Mouse (Mus musculus) neural tube, embryonic 12.5 days (tissue): ENCODE measurements around the gene Dock9. TPM values are rescaled to one million over a fixed set of nuclear protein-coding genes. Genes with fewer than 3 reads are reported as not detected.

Source experiments
- ATAC-seq: fragments of 200-750 bp; cut with Nextera tagmentation; 2 replicates; pipeline ENCODE4 v1.8.0; 2017; ENCODE audit warnings: low read depth, mild to moderate bottlenecking, moderate TSS enrichment, moderate library complexity; ENCODE audit not compliant: low FRiP score
- H3K27ac ChIP-seq: fragments of 300-500 bp; sonication (generic); 2 replicates; pipeline ENCODE4 v1.5.1; 2016
- H3K27me3 ChIP-seq: fragments of 300-500 bp; sonication (generic); replicated peaks from 2 replicates; pipeline ENCODE4 v1.6.1; 2016; ENCODE audit warnings: mild to moderate bottlenecking
- H3K36me3 ChIP-seq: fragments of 300-500 bp; sonication (generic); 2 replicates; pipeline ENCODE4 v1.6.1; 2016; ENCODE audit warnings: mild to moderate bottlenecking
- H3K4me1 ChIP-seq: fragments of 300-500 bp; sonication (generic); 2 replicates; pipeline ENCODE4 v1.6.1; 2016
- H3K4me2 ChIP-seq: fragments of 300-500 bp; sonication (generic); replicated peaks from 2 replicates; pipeline ENCODE4 v1.6.1; 2016; ENCODE audit warnings: mild to moderate bottlenecking
- H3K4me3 ChIP-seq: fragments of 300-500 bp; sonication (generic); 2 replicates; pipeline ENCODE4 v1.5.1; 2016
- H3K9ac ChIP-seq: fragments of 300-500 bp; sonication (generic); 2 replicates; pipeline ENCODE4 v1.6.1; 2016; ENCODE audit warnings: mild to moderate bottlenecking
- H3K9me3 ChIP-seq: fragments of 300-500 bp; sonication (generic); 2 replicates; pipeline ENCODE4 v1.6.1; 2016; ENCODE audit warnings: mild to moderate bottlenecking
- WGBS: fragments of 180-500 bp; shearing (Covaris S2); methylation state at CpG from one replicate; pipeline ENCODE4 v1.1.7; 2016; 5-methylcytosine and 5-hydroxymethylcytosine counted together
- polyA plus RNA-seq: library from polyadenylated mRNA; unstranded; fragments of >200 nt; fragmentation: Nextera tagmentation; extraction: Ambion mirVana; gene quantifications from 2 replicates; pipeline ENCODE4 v1.2.1, GENCODE M21; 2016

Gene Dock9
- polyA plus RNA-seq, 1 experiment from 2014 or later = 4.6 TPM

GRCm38 (mm10) chr14:121615431-121615830, 182.2 kb downstream of the Dock9 start:
- H3K9ac ChIP-seq = no peak overlapping the region
- no peak overlapping the region for H3K4me2 ChIP-seq
- no peak for ATAC-seq
- H3K9me3 ChIP-seq = no peaks in the 10 kb centered on the region
- no peak overlapping the region for H3K4me3 ChIP-seq
- H3K36me3 ChIP-seq = no peaks in the 10 kb centered on the region
- WGBS = 86% methylated on average over 10 of the region's 10 CpGs
- no peak overlapping the region for H3K27ac ChIP-seq
- no peaks in the 10 kb centered on the region for H3K4me1 ChIP-seq
- no peaks in the 10 kb centered on the region for H3K27me3 ChIP-seq

GRCm38 (mm10) chr14:121614461-121615170, 183.0 kb downstream of the Dock9 start:
- ATAC-seq = no peak

GRCm38 (mm10) chr14:121613490-121613889, 184.1 kb downstream of the Dock9 start:
- 76% methylated on average over 3 of the region's 3 CpGs for WGBS
- Histone ChIP-seq H3K9ac (no peak overlapping the region), H3K27me3 (no peaks in the 10 kb centered on the region), H3K36me3 (no peaks in the 10 kb centered on the region), H3K4me1 (no peaks in the 10 kb centered on the region), H3K4me3 (no peak overlapping the region), H3K4me2 (no peak overlapping the region), H3K9me3 (no peaks in the 10 kb centered on the region), H3K27ac (no peak overlapping the region)
- no peak for ATAC-seq

More at GRCm38 (mm10) chr14:121614461-121615170, 183.0 kb downstream of the Dock9 start:
- Histone ChIP-seq H3K27me3 (no peaks in the 10 kb centered on the region), H3K36me3 (no peaks in the 10 kb centered on the region), H3K4me1 (no peaks in the 10 kb centered on the region), H3K4me3 (no peak overlapping the region), H3K27ac (no peak overlapping the region), H3K9me3 (no peaks in the 10 kb centered on the region), H3K4me2 (no peak overlapping the region), H3K9ac (no peak overlapping the region)
- WGBS = 87% methylated on average over 6 of the region's 6 CpGs

- Histone ChIP-seq H3K4me2 (no peak overlapping the region), H3K27ac (no peak overlapping the region), H3K4me3 (no peak overlapping the region), H3K4me1 (no peaks in the 10 kb centered on the region), H3K9me3 (no peaks in the 10 kb centered on the region), H3K36me3 (no peaks in the 10 kb centered on the region), H3K9ac (no peak overlapping the region), H3K27me3 (no peaks in the 10 kb centered on the region)
- no peak for ATAC-seq
- WGBS = 93% methylated on average over 4 of the region's 4 CpGs
Observed at GRCm38 (mm10) chr14:121612926-121613325, 184.7 kb downstream of the Dock9 start.

- Histone ChIP-seq H3K4me3 (no peak overlapping the region), H3K27me3 (no peaks in the 10 kb centered on the region), H3K4me2 (no peak overlapping the region), H3K9me3 (no peaks in the 10 kb centered on the region), H3K4me1 (no peaks in the 10 kb centered on the region), H3K27ac (no peak overlapping the region), H3K36me3 (no peaks in the 10 kb centered on the region), H3K9ac (no peak overlapping the region)
- ATAC-seq = no peak
- 75% methylated on average over 4 of the region's 4 CpGs for WGBS
Observed at GRCm38 (mm10) chr14:121611533-121611932, 186.1 kb downstream of the Dock9 start.

GRCm38 (mm10) chr14:121611098-121611497, 186.5 kb downstream of the Dock9 start:
- no peaks in the 10 kb centered on the region for H3K4me1 ChIP-seq
- no peaks in the 10 kb centered on the region for H3K27me3 ChIP-seq
- no peak overlapping the region for H3K27ac ChIP-seq
- H3K4me3 ChIP-seq = no peak overlapping the region
- no peaks in the 10 kb centered on the region for H3K9me3 ChIP-seq
- no peak for ATAC-seq
- 89% methylated on average over 4 of the region's 4 CpGs for WGBS
- no peaks in the 10 kb centered on the region for H3K36me3 ChIP-seq
- no peak overlapping the region for H3K4me2 ChIP-seq
- H3K9ac ChIP-seq = no peak overlapping the region

GRCm38 (mm10) chr14:121608522-121608921, 189.1 kb downstream of the Dock9 start:
- Histone ChIP-seq H3K4me2 (no peak overlapping the region), H3K9me3 (no peaks in the 10 kb centered on the region), H3K4me3 (no peak overlapping the region), H3K36me3 (no peaks in the 10 kb centered on the region), H3K27me3 (no peaks in the 10 kb centered on the region), H3K9ac (no peak overlapping the region), H3K4me1 (no peaks in the 10 kb centered on the region), H3K27ac (no peak overlapping the region)
- no peak for ATAC-seq
- WGBS = 16% methylated on average over 5 of the region's 5 CpGs

- Histone ChIP-seq H3K9me3 (no peaks in the 10 kb centered on the region), H3K9ac (no peak overlapping the region), H3K4me3 (no peak overlapping the region), H3K27me3 (no peaks in the 10 kb centered on the region), H3K4me1 (no peaks in the 10 kb centered on the region), H3K36me3 (no peaks in the 10 kb centered on the region), H3K27ac (no peak overlapping the region), H3K4me2 (no peak overlapping the region)
- 91% methylated on average over 7 of the region's 7 CpGs for WGBS
- no peak for ATAC-seq
Observed at GRCm38 (mm10) chr14:121606433-121606832, 191.2 kb downstream of the Dock9 start.

- Histone ChIP-seq H3K27ac (no peak overlapping the region), H3K27me3 (no peaks in the 10 kb centered on the region), H3K9me3 (no peaks in the 10 kb centered on the region), H3K9ac (no peak overlapping the region), H3K36me3 (no peaks in the 10 kb centered on the region), H3K4me1 (no peaks in the 10 kb centered on the region), H3K4me3 (no peak overlapping the region), H3K4me2 (no peak overlapping the region)
- 85% methylated on average over 7 of the region's 7 CpGs for WGBS
- ATAC-seq = no peak
Observed at GRCm38 (mm10) chr14:121605260-121605659, 192.4 kb downstream of the Dock9 start.

- Histone ChIP-seq H3K9ac (no peak overlapping the region), H3K4me3 (no peak overlapping the region), H3K4me1 (no peaks in the 10 kb centered on the region), H3K36me3 (no peaks in the 10 kb centered on the region), H3K27ac (no peak overlapping the region), H3K4me2 (no peak overlapping the region), H3K27me3 (no peaks in the 10 kb centered on the region), H3K9me3 (no peaks in the 10 kb centered on the region)
- WGBS = 74% methylated on average over 4 of the region's 4 CpGs
- no peak for ATAC-seq
Observed at GRCm38 (mm10) chr14:121604565-121604964, 193.1 kb downstream of the Dock9 start.

GRCm38 (mm10) chr14:121602610-121603009, 195.0 kb downstream of the Dock9 start:
- H3K9ac ChIP-seq = no peak overlapping the region
- H3K27me3 ChIP-seq = no peaks in the 10 kb centered on the region
- no peaks in the 10 kb centered on the region for H3K4me1 ChIP-seq
- ATAC-seq = no peak
- H3K9me3 ChIP-seq = no peaks in the 10 kb centered on the region
- no peaks in the 10 kb centered on the region for H3K36me3 ChIP-seq
- H3K27ac ChIP-seq = no peak overlapping the region
- no peak overlapping the region for H3K4me3 ChIP-seq
- WGBS = 83% methylated on average over 6 of the region's 6 CpGs
- H3K4me2 ChIP-seq = no peak overlapping the region

GRCm38 (mm10) chr14:121600538-121600937, 197.1 kb downstream of the Dock9 start:
- WGBS = 92% methylated on average over 4 of the region's 4 CpGs

GRCm38 (mm10) chr14:121597073-121597472, 200.6 kb downstream of the Dock9 start:
- no peak for ATAC-seq
- Histone ChIP-seq H3K9ac (no peak overlapping the region), H3K36me3 (no peaks in the 10 kb centered on the region), H3K4me3 (no peak overlapping the region), H3K27me3 (no peaks in the 10 kb centered on the region), H3K27ac (no peak overlapping the region), H3K4me1 (peaks cover 6% of the 10 kb centered on the region; the same call in 1 of the 2 replicates), H3K9me3 (no peaks in the 10 kb centered on the region), H3K4me2 (no peak overlapping the region)
- 86% methylated on average over 6 of the region's 6 CpGs for WGBS

More at GRCm38 (mm10) chr14:121600538-121600937, 197.1 kb downstream of the Dock9 start:
- H3K4me3 ChIP-seq = no peak overlapping the region
- ATAC-seq = no peak
- no peak overlapping the region for H3K27ac ChIP-seq
- no peak overlapping the region for H3K9ac ChIP-seq
- no peaks in the 10 kb centered on the region for H3K4me1 ChIP-seq
- no peaks in the 10 kb centered on the region for H3K9me3 ChIP-seq
- no peak overlapping the region for H3K4me2 ChIP-seq
- H3K27me3 ChIP-seq = no peaks in the 10 kb centered on the region
- H3K36me3 ChIP-seq = no peaks in the 10 kb centered on the region
